Mouse (Mus musculus) heart, embryonic 14.5 days (tissue): ENCODE results near the gene Npas3. TPM values are rescaled to one million over a fixed set of nuclear protein-coding genes. Genes with fewer than 3 reads are reported as not detected.

ENCODE experiments used
- ATAC-seq: fragments of 200-750 bp; cut with Nextera tagmentation; 2 replicates; pipeline ENCODE4 v1.8.0; 2017; ENCODE audit warnings: low read depth, moderate TSS enrichment; ENCODE audit not compliant: insufficient number of reproducible peaks, insufficient read depth, low FRiP score
- H3K27ac ChIP-seq, 2 experiments: fragments of 200-500 bp in 1 of 2; fragments of 300-500 bp in 1 of 2; sonication (generic) in 1 of 2; replicated peaks in 1 of 2; 2 replicates each; pipeline ENCODE4 v1.5.1; 2012 to 2014; ENCODE audit warnings: low read depth in 2 of 2, low read length in 2 of 2, control low read depth in 1 of 2, mild to moderate bottlenecking in 1 of 2, mixed read lengths in 1 of 2; ENCODE audit not compliant: control insufficient read depth in 1 of 2, insufficient read depth in 1 of 2
- H3K27me3 ChIP-seq: fragments of 300-500 bp; sonication (generic); 2 replicates; pipeline ENCODE4 v1.6.1; 2014; ENCODE audit warnings: mild to moderate bottlenecking, low read length, control low read depth; ENCODE audit not compliant: control insufficient read depth, insufficient read depth
- H3K36me3 ChIP-seq: fragments of 300-500 bp; sonication (generic); 2 replicates; pipeline ENCODE4 v1.6.1; 2014; ENCODE audit warnings: mild to moderate bottlenecking, control low read depth, low read length, mixed read lengths; ENCODE audit not compliant: control insufficient read depth, insufficient read depth
- H3K4me1 ChIP-seq, 2 experiments: fragments of 200-500 bp in 1 of 2; fragments of 300-500 bp in 1 of 2; sonication (generic) in 1 of 2; 2 replicates each; pipeline ENCODE4 v1.6.1; 2012 to 2014; ENCODE audit warnings: low read length in 2 of 2, control low read depth in 1 of 2, mixed read lengths in 1 of 2; ENCODE audit not compliant: control insufficient read depth in 2 of 2, insufficient read depth in 2 of 2
- H3K4me2 ChIP-seq: fragments of 300-500 bp; sonication (generic); 2 replicates; pipeline ENCODE4 v1.6.1; 2014; ENCODE audit warnings: mild to moderate bottlenecking, low read length
- H3K4me3 ChIP-seq, 2 experiments: fragments of 200-500 bp in 1 of 2; fragments of 300-500 bp in 1 of 2; sonication (generic) in 1 of 2; 2 replicates each; pipeline ENCODE4 v1.5.1; 2012 to 2014; ENCODE audit warnings: low read length in 2 of 2, mild to moderate bottlenecking in 2 of 2, control low read depth in 1 of 2, low read depth in 1 of 2, moderate library complexity in 1 of 2; ENCODE audit not compliant: control insufficient read depth in 1 of 2, insufficient read depth in 1 of 2
- H3K9ac ChIP-seq: fragments of 300-500 bp; sonication (generic); 2 replicates; pipeline ENCODE4 v1.6.1; 2014; ENCODE audit warnings: mild to moderate bottlenecking, low read length
- H3K9me3 ChIP-seq: fragments of 300-500 bp; sonication (generic); 2 replicates; pipeline ENCODE4 v1.6.1; 2016; ENCODE audit warnings: low read length, control low read depth; ENCODE audit not compliant: control insufficient read depth
- WGBS: fragments of 180-500 bp; shearing (Covaris S2); extraction: QIAGEN DNeasy Blood & Tissue Kit; methylation state at CpG from one replicate; pipeline ENCODE4 v1.1.7; 2014; 5-methylcytosine and 5-hydroxymethylcytosine counted together
- polyA plus RNA-seq: library from polyadenylated mRNA; unstranded; fragments of >200 nt; fragmentation: Nextera tagmentation; extraction: Ambion mirVana; gene quantifications from 2 replicates; pipeline ENCODE4 v1.2.1, GENCODE M21; 2014

Npas3 gene
- polyA plus RNA-seq, 1 experiment from 2014 or later = 1.3 TPM

DNA sequence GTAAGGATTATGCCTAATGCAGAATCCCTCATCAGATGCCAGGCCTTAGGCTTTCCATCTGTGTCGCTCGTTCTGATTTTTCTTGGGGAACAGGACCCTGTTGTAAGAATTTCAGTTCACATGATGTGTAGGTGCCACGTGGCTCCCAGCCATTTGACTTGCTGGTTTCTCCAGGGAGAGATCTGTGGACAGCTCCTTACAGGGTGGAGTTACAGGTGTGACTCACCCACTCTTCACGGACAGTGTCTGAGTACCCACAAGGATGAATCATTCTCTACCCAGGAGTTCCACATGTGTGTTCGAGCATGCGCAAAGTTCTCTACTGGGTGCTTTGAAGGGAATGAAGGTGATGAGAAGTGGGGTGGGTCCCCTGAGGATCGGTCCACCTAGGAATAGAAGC, 722.2 kb downstream of the Npas3 start:
- Histone ChIP-seq H3K4me2 (no peak overlapping the region), H3K9ac (no peak overlapping the region), H3K36me3 (no peaks in the 10 kb centered on the region), H3K9me3 (no peaks in the 10 kb centered on the region), H3K27ac (no peak overlapping the region), H3K27me3 (no peaks in the 10 kb centered on the region), H3K4me1 (no peaks in the 10 kb centered on the region), H3K4me3 (no peak overlapping the region)
- no peak for ATAC-seq
- WGBS = 81% methylated on average over 7 of the region's 7 CpGs

DNA sequence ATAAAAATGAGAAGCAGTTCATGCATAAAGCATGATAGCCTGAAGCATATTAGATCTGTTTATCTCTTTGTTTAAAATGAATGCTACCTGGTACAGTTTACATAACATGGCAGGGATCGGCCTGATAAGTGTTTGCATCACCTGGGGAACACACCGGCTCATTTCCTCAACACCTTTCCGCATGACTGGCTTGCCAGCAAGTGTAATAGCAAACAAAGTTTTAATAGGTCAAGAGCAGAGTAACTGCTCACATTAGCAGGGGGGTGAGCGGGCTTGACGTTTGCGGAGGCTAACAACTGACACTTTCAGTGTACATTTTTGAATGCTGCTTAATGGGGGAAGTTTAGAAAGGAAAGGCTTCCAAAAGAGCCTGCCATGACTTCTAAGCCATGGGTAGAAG, 724.9 kb downstream of the Npas3 start:
- Histone ChIP-seq H3K9me3 (no peaks in the 10 kb centered on the region), H3K36me3 (no peaks in the 10 kb centered on the region), H3K4me2 (no peak overlapping the region), H3K27ac (no peak overlapping the region), H3K27me3 (no peaks in the 10 kb centered on the region), H3K4me1 (no peaks in the 10 kb centered on the region), H3K4me3 (no peak overlapping the region), H3K9ac (no peak overlapping the region)
- ATAC-seq = no peak
- 89% methylated on average over 6 of the region's 6 CpGs for WGBS

DNA sequence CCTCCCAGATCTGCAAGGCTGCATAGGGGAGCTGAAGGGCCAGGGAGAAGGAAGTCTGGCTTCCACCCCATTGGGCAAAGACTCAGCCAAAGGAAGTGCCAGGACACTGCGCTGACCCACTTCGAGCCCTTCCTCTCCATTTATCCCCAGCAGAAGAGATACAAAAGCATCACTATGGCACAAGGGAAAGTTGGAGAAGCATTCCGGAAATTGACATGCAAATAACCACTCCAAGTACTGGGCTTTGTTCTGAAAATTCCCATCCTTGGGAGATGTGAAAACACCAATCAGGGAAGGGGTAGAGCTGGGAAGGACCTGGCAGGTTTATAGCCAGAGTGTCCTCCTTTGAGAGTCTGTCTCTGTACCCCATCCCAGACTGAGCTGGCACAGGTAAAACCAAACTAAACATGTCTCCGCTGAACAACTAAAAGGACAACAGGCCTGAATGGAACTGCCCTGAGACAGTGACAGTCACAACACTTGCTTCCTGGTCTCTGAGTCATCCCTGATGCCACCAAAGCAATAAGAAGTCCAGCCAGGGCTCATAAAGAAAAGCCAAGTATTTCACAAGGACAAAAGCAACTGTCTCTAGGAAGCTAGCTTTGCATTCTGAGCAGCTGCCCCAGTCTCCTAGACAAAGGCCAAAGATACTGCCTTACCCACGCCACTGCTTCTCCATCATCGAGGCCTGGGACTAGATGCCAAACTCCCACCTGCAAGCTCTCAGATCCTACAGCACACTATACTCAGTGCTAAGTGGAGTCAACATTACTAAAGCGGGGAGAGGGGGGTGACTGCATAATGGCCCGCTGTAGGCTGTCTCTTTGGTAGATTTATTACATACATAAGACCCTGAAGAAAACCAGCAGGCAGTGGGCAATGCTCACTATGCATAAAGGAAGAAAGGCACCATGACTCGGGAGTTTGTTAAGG, 733.4 kb downstream of the Npas3 start:
- H3K4me1 ChIP-seq = no peaks in the 10 kb centered on the region
- H3K9me3 ChIP-seq = no peaks in the 10 kb centered on the region
- no peak overlapping the region for H3K4me2 ChIP-seq
- 80% methylated on average over 9 of the region's 9 CpGs for WGBS
- no peak for ATAC-seq
- H3K4me3 ChIP-seq = no peak overlapping the region
- H3K27me3 ChIP-seq = no peaks in the 10 kb centered on the region
- no peaks in the 10 kb centered on the region for H3K36me3 ChIP-seq
- no peak overlapping the region for H3K9ac ChIP-seq
- no peak overlapping the region for H3K27ac ChIP-seq

DNA sequence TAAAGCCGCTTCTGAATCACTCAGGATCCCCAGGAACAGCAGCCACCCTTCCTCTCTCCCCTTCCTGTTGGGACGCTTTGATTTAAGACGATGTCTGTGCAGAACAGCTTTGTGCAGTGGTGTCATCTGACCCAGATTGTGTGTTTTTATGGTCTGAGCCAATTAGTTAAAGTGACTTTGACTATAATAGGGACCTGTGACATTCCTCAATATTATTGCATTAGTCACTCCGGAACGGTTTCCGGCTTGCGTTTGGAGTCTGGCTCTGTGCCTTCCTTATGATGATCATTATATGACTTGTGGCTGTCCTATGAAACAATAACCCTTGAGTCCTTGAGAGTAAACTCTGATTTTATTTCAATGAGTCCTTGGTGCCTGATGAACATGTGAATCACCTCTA, 735.5 kb downstream of the Npas3 start:
- Histone ChIP-seq H3K4me1 (no peaks in the 10 kb centered on the region), H3K9ac (no peak overlapping the region)
- WGBS = 82% methylated on average over 7 of the region's 7 CpGs

DNA sequence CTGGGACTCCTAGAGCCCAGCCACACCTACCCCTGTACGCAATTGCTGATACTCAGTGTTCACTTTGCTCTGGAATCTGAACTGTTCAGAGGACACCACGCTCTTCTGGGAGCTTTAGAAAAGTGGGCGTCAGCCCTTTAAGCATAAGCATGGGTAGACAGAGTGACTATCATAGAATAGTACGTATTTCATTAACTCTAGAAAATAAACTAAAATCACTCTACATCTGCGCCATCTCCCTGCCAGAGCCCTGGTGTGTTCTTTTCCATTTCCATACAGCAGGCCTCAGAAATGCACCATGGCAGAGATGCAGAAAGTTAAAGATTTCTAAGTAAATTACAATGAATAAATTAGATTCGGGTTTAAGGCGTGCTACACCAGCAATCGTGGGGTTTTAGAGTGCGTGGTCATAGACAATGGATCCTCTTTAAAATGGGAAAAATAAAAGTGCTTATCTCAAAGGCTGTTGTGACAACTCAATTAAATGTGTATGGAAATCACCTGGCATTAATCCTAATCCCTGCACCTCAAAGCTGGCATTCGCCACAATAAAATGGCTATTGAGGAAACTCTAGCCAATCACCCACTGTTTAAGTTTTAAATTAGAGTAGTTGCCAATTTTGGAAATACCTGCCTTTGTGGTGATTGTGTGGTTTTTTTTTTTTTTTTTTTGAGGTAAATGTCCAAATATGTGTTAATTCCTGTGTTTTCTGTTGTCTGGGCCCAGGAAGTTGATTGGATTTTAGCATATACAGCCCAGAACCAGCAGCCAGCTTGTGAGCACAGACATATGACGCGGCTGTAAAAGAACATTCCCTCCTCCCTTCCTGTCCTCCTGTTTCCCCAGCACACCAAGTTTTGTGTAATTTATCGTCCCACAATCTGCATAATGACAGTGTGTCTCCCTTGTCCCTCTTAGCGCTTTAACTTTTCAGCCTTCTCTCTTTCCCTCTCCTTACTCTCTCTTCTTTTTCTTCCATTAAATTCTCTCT, 737.7 kb downstream of the Npas3 start:
- no peaks in the 10 kb centered on the region for H3K27me3 ChIP-seq
- no peak overlapping the region for H3K9ac ChIP-seq
- H3K27ac ChIP-seq = no peak overlapping the region
- no peak overlapping the region for H3K4me3 ChIP-seq
- no peaks in the 10 kb centered on the region for H3K36me3 ChIP-seq
- no peak overlapping the region for H3K4me2 ChIP-seq
- ATAC-seq = no peak
- H3K9me3 ChIP-seq = no peaks in the 10 kb centered on the region
- WGBS = 88% methylated on average over 14 of the region's 14 CpGs
- no peaks in the 10 kb centered on the region for H3K4me1 ChIP-seq

More for the DNA sequence above, 735.5 kb downstream of the Npas3 start:
- H3K27me3 ChIP-seq = no peaks in the 10 kb centered on the region
- H3K9me3 ChIP-seq = no peaks in the 10 kb centered on the region
- no peaks in the 10 kb centered on the region for H3K36me3 ChIP-seq
- H3K27ac ChIP-seq = no peak overlapping the region
- no peak overlapping the region for H3K4me3 ChIP-seq
- no peak for ATAC-seq
- no peak overlapping the region for H3K4me2 ChIP-seq

DNA sequence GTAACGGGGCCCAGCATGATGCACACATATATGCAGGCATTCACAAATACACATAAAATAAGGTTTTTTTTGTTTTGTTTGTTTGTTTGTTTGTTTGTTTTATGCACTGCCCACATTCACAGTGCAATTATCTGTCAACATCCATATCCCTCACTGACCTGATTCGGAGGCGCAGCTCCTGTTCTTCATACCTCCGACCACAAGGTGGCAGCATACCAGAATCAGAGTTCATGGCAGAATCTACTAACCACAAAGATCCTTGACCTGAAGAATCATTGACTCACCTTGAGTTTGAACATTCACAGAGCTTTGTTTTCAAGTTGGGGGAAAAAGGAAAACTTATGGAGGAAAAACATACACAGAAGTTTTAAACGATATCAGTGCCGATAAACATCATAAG, 743.9 kb downstream of the Npas3 start:
- H3K4me1 ChIP-seq = peaks cover 3 to 10% of the 10 kb centered on the region in 2 experiments; a peak in 1 of 4 replicates
- ATAC-seq = no peak
- WGBS = 97% methylated on average over 6 of the region's 6 CpGs
- H3K4me3 ChIP-seq = no peak overlapping the region
- H3K9me3 ChIP-seq = no peaks in the 10 kb centered on the region
- no peak overlapping the region for H3K27ac ChIP-seq
- H3K27me3 ChIP-seq = no peaks in the 10 kb centered on the region
- H3K36me3 ChIP-seq = no peaks in the 10 kb centered on the region
- no peak overlapping the region for H3K4me2 ChIP-seq
- no peak overlapping the region for H3K9ac ChIP-seq

DNA sequence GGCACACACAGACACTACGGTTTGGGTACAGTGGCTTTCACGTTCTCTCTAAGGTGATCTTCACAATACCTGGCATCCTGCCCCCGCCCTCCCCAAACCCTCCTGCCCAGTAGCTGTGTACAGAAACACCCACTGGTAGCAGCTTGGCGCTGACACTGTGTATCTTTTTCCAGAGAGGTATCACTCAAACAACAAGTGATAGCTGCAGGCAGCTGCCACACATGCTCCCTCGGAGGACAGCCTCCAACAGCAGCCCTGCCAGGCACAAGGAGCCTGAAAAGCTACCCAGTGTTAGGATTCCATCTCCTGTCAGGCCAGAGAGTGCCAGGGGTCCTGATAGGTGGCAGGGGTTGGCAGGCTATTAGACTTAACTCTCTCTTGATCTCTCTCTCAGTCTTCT, 747.2 kb downstream of the Npas3 start:
- WGBS = 32% methylated on average over 5 of the region's 5 CpGs
- H3K27me3 ChIP-seq = no peaks in the 10 kb centered on the region
- H3K4me2 ChIP-seq = no peak overlapping the region
- H3K9me3 ChIP-seq = no peaks in the 10 kb centered on the region
- no peak overlapping the region for H3K9ac ChIP-seq
- H3K4me1 ChIP-seq = peaks cover 3 to 10% of the 10 kb centered on the region in 2 experiments; a peak in 2 of 4 replicates
- H3K4me3 ChIP-seq = no peak overlapping the region
- no peak for ATAC-seq
- H3K27ac ChIP-seq = no peak overlapping the region
- H3K36me3 ChIP-seq = no peaks in the 10 kb centered on the region
